Comparison of ENCODE assay signal across 22 mouse cellular contexts in the genomic region with DNA sequence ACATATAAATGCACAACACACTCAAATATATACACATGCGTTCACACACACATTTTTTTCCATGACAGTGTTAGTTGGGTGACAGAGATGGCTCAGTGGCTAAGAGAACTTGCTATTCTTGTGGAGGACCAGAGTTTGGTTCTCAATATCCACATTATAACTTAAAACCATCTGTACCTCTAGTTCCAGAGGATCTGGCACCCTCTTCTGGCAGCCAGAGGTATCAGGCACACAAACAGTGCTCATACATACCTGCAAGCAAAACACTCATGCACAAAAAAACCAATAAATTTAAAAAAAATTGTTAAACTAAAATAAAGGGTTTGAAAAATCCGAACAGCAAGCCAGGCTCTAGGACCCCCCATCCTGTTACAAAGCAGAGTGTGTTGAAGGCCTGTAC. TPM values are rescaled to one million over a fixed set of nuclear protein-coding genes. Genes with fewer than 3 reads are reported as not detected.
DNase-seq lines count a peak whose midpoint lies in the region; ATAC-seq and TF ChIP-seq lines count a peak whose summit lies in the region.
"Had no signal": no experiment of that assay in that cellular context is flagged by ENCODE, and none has a peak within 500 bp of the region (broad histone marks: within the 10 kb centered on the region; RNA-seq: fewer than 3 reads in every experiment).

No protein-coding gene starts in this region.

- WGBS in kidney, postnatal 0 days = 69% methylated on average over 2 of the region's 2 CpGs
- 62% methylated on average over 2 of the region's 2 CpGs for WGBS in stomach, postnatal 0 days

- H3K27ac ChIP-seq in kidney, postnatal 0 days = no peak overlapping the region
- H3K27ac ChIP-seq in stomach, postnatal 0 days (replicated peaks) = no peak overlapping the region
- H3K27ac ChIP-seq: forebrain, embryonic 15.5 days; hindbrain, embryonic 14.5 days; neural tube, embryonic 13.5 days had no signal

- no peaks in the 10 kb centered on the region for H3K36me3 ChIP-seq in kidney, postnatal 0 days (ENCODE audit: insufficient read depth, low read length)
- H3K36me3 ChIP-seq in stomach, postnatal 0 days (ENCODE audit: control insufficient read depth, insufficient read depth, low read length) = no peaks in the 10 kb centered on the region
- H3K36me3 ChIP-seq: forebrain, embryonic 15.5 days; G1E; neural tube, embryonic 13.5 days had no signal

- no peak overlapping the region for H3K4me3 ChIP-seq in kidney, postnatal 0 days (replicated peaks; ENCODE audit: low read depth, low read length)
- H3K4me3 ChIP-seq in stomach, postnatal 0 days (ENCODE audit: low read depth, low read length) = no peak overlapping the region
- H3K4me3 ChIP-seq: erythroblast, embryonic 14.5 days; forebrain, embryonic 15.5 days; neural tube, embryonic 13.5 days had no signal

- H3K27me3 ChIP-seq in kidney, postnatal 0 days (ENCODE audit: insufficient read depth, low read length) = no peaks in the 10 kb centered on the region
- no peaks in the 10 kb centered on the region for H3K27me3 ChIP-seq in stomach, postnatal 0 days (ENCODE audit: control insufficient read depth, insufficient read depth, low read length)
- H3K27me3 ChIP-seq: forebrain, embryonic 15.5 days; neural tube, embryonic 13.5 days had no signal

- H3K9me3 ChIP-seq in kidney, postnatal 0 days (replicated peaks; ENCODE audit: low read length) = no peaks in the 10 kb centered on the region
- H3K9me3 ChIP-seq in stomach, postnatal 0 days (ENCODE audit: control insufficient read depth, low read length) = no peaks in the 10 kb centered on the region
- H3K9me3 ChIP-seq: forebrain, embryonic 15.5 days; G1E; neural tube, embryonic 13.5 days had no signal

- TF ChIP-seq EP300 in stomach, postnatal 0 days (optimal IDR thresholded peaks at IDR 0.05) = no peak

- H3K9ac ChIP-seq in kidney, postnatal 0 days (ENCODE audit: low read depth, low read length) = no peak overlapping the region
- H3K9ac ChIP-seq in stomach, postnatal 0 days (ENCODE audit: low read length) = no peak overlapping the region
- H3K9ac ChIP-seq: forebrain, embryonic 15.5 days; hindbrain, embryonic 14.5 days; neural tube, embryonic 13.5 days had no signal

- no peak overlapping the region for H3K4me2 ChIP-seq in kidney, postnatal 0 days (ENCODE audit: low read length)
- no peak overlapping the region for H3K4me2 ChIP-seq in stomach, postnatal 0 days (replicated peaks; ENCODE audit: low read depth)
- H3K4me2 ChIP-seq: forebrain, embryonic 15.5 days; hindbrain, embryonic 14.5 days; neural tube, embryonic 13.5 days had no signal

- ATAC-seq in CD4-positive, CD25-positive, alpha-beta regulatory T cell, adult 4 months = no peak
- ATAC-seq in kidney, postnatal 0 days (replicated peaks; ENCODE audit: low FRiP score, low read depth) = no peak
- no peak for ATAC-seq in stomach, postnatal 0 days (ENCODE audit: low FRiP score, low TSS enrichment)
- ATAC-seq: forebrain, embryonic 15.5 days had no signal

- DNase-seq in CD4-positive, CD25-positive, alpha-beta regulatory T cell, adult 2 months (ENCODE audit: low read depth, low spot score) = peak; percentile 35
- no peak for DNase-seq in kidney, postnatal 0 days (ENCODE audit: low spot score)
- DNase-seq in kidney, postnatal 25 days = no peak
- DNase-seq in thymus, postnatal 4 days = peak; percentile 55
- DNase-seq in thymus, adult 18-20 months = no peak
- DNase-seq in stomach, postnatal 0 days (ENCODE audit: low spot score) = no peak
- no peak for DNase-seq in right cerebral cortex, adult 18-20 months
- DNase-seq: adrenal gland, adult 8-10 months; cerebellum, adult 11 months; heart, adult 18-20 months; heart, postnatal 10 days; kidney, adult 8-10 months; kidney, postnatal 4 days; lung, postnatal 10 days had no signal

- H3K4me1 ChIP-seq in kidney, postnatal 0 days (replicated peaks; ENCODE audit: insufficient read depth, low read length) = no peaks in the 10 kb centered on the region
- no peaks in the 10 kb centered on the region for H3K4me1 ChIP-seq in stomach, postnatal 0 days (replicated peaks; ENCODE audit: control insufficient read depth, insufficient read depth)
- H3K4me1 ChIP-seq: forebrain, embryonic 15.5 days; neural tube, embryonic 13.5 days had no signal

- peak; percentile 38 for TF ChIP-seq CTCF in kidney, postnatal 0 days (IDR thresholded peaks at IDR 0.05; ENCODE audit: low read depth)
- peak; percentile 53 for TF ChIP-seq CTCF in stomach, postnatal 0 days (IDR thresholded peaks at IDR 0.05; ENCODE audit: low read depth)

RNA-seq across cellular contexts. Expression of a gene that starts 6.1 kb away (rescaled TPM):
- 1 to 10 TPM; 5.6 to 5.7 TPM for polyA plus RNA-seq in CD4-positive, CD25-positive, alpha-beta regulatory T cell, adult 4 months (2017; shearing (Covaris generic))
- 2.8 and 3.1 TPM in 2 replicates for polyA plus RNA-seq in kidney, postnatal 0 days (2015; fragmentation: Nextera tagmentation; extraction: Ambion mirVana)
- 0.88 and 0.90 TPM in 2 replicates for polyA plus RNA-seq in stomach, postnatal 0 days (2015; fragmentation: Nextera tagmentation; extraction: Ambion mirVana)
- polyA plus RNA-seq: G1E had no signal

RNA-seq across cellular contexts. Expression of a gene that starts 6.4 kb away (rescaled TPM):
- polyA plus RNA-seq in CD4-positive, CD25-positive, alpha-beta regulatory T cell, adult 4 months (2017; shearing (Covaris generic)) = not detected
- polyA plus RNA-seq in kidney, postnatal 0 days (2015; fragmentation: Nextera tagmentation; extraction: Ambion mirVana) = not detected in 2 replicates
- polyA plus RNA-seq in stomach, postnatal 0 days (2015; fragmentation: Nextera tagmentation; extraction: Ambion mirVana) = 13.6 and 14.8 TPM in 2 replicates
- polyA plus RNA-seq: embryonic facial prominence, embryonic 11.5 days; forebrain, embryonic 15.5 days; G1E; hindbrain, embryonic 14.5 days; neural tube, embryonic 13.5 days had no signal

RNA-seq across cellular contexts. Expression of a gene that starts 14.2 kb away (rescaled TPM):
- polyA plus RNA-seq in CD4-positive, CD25-positive, alpha-beta regulatory T cell, adult 4 months (2017; shearing (Covaris generic)) = not detected
- polyA plus RNA-seq in kidney, postnatal 0 days (2015; fragmentation: Nextera tagmentation; extraction: Ambion mirVana) = 0.11 TPM in 1 of 2 replicates, not detected in the other
- 0.11 TPM in 1 of 2 replicates, not detected in the other for polyA plus RNA-seq in stomach, postnatal 0 days (2015; fragmentation: Nextera tagmentation; extraction: Ambion mirVana)
- polyA plus RNA-seq: embryonic facial prominence, embryonic 11.5 days; erythroblast, embryonic 14.5 days; forebrain, embryonic 15.5 days; G1E; hindbrain, embryonic 14.5 days; liver, adult 2 months; neural tube, embryonic 13.5 days had no signal

RNA-seq across cellular contexts. Expression of a gene that starts 17.8 kb away (rescaled TPM):
- not detected for polyA plus RNA-seq in CD4-positive, CD25-positive, alpha-beta regulatory T cell, adult 4 months (2017; shearing (Covaris generic))
- polyA plus RNA-seq in kidney, postnatal 0 days (2015; fragmentation: Nextera tagmentation; extraction: Ambion mirVana) = not detected in 2 replicates
- not detected in 2 replicates for polyA plus RNA-seq in stomach, postnatal 0 days (2015; fragmentation: Nextera tagmentation; extraction: Ambion mirVana)
- polyA plus RNA-seq: embryonic facial prominence, embryonic 11.5 days; erythroblast, embryonic 14.5 days; forebrain, embryonic 15.5 days; G1E; hindbrain, embryonic 14.5 days; liver, adult 2 months; neural tube, embryonic 13.5 days had no signal

RNA-seq across cellular contexts. Expression of a gene that starts 21.1 kb away (rescaled TPM):
- polyA plus RNA-seq in CD4-positive, CD25-positive, alpha-beta regulatory T cell, adult 4 months (2017; shearing (Covaris generic)) = 100 to 1,000 TPM; 600 to 664 TPM
- 1,058 and 1,143 TPM in 2 replicates for polyA plus RNA-seq in kidney, postnatal 0 days (2015; fragmentation: Nextera tagmentation; extraction: Ambion mirVana)
- 881 and 1,013 TPM in 2 replicates for polyA plus RNA-seq in stomach, postnatal 0 days (2015; fragmentation: Nextera tagmentation; extraction: Ambion mirVana)

Comparison
In these comparisons a context has a peak if more than half of its experiments do, and no peak if none do; other contexts are left out.
1. DNase-seq: peak in CD4-positive, CD25-positive, alpha-beta regulatory T cell, adult 2 months (single experiment) and thymus, postnatal 4 days (single experiment); none in kidney, postnatal 0 days (single experiment), kidney, postnatal 25 days (0 of 2), thymus, adult 18-20 months (0 of 2), stomach, postnatal 0 days (single experiment) and right cerebral cortex, adult 18-20 months (single experiment).
2. RNA of a gene that starts 6.4 kb away (polyA plus RNA-seq): 13.6 to 14.8 TPM in stomach, postnatal 0 days; not detected in kidney, postnatal 0 days and not detected in CD4-positive, CD25-positive, alpha-beta regulatory T cell, adult 4 months; every median in the first group is over 10 times any median in the second.